Mouse (Mus musculus): ENCODE measurements around the gene Litaf.

DNA sequence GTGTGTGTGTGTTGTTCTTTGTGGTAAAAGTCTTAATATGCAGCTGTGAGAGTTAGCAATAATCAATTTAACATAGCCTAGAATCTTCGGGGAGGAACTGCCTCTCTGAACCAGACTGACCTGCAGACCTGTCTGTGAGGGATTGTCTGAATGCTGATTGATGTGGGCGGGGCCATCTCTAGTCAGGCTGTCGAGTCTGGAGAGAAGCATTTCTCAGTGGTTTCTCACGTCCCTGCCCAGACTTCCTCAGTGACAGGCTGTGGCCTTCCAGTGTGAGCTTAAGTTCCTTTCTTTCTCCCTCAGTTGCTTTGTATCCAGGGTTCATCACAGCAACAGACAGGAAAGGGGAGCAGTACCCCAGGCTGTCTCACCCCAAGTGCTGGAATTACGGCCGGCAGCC lies 11.5 kb downstream of the Litaf start:
- TF ChIP-seq POLR2A (IDR thresholded peaks at IDR 0.05; ENCODE audit: control insufficient read depth, low read depth, low read length) (no peak), CTCF (IDR thresholded peaks at IDR 0.05; ENCODE audit: control insufficient read depth, insufficient read depth, insufficient replicate concordance, low read depth, low read length) (no peak)

All from testis, adult 2 months (tissue).